ENCODE assay signal across 8 mouse cellular contexts in the genomic region with DNA sequence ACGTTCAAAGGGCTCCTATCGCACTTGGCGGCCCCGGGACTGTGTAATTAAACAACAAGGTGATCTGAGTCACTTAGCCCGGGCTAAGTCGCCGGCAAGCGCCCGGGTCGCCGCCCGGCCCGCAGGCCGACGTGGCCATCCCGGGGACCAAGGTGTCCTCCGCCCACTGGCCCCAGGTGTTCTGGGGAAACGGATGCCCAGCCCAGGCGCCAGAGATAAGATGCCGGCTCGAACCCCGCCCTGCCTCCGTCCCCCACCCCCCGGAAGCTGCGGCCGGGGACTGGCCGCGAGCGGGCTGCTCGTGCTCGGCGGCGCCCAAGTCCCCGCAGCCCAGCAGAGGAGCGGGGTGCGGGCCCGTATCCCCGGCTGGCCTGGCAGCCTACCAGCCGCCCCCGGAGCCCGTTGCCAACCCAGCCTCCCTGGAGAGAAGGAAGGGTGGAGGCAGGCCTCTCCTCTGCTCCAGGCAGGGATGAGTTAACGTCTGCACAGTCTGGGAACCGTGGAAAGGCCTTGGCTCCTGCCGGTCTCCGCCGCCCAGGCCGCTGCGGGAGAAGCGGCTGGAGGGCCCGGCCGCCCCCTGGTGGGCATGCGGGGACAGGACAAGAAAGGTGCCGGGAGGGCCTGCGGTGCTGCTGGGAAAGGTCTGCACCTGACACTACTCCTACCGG. TPM values are rescaled to one million over a fixed set of nuclear protein-coding genes. Genes with fewer than 3 reads are reported as not detected.
A peak's percentile ranks its signal among the peaks of the same experiment; 100 is the strongest.
DNase-seq lines count a peak whose midpoint lies in the region; ATAC-seq lines count a peak whose summit lies in the region.

No protein-coding gene starts in this region.

- H3K4me2 ChIP-seq in hindbrain, embryonic 16.5 days (ENCODE audit: low read length) = peak overlapping the region; percentile 83

- H3K36me3 ChIP-seq in hindbrain, embryonic 16.5 days (ENCODE audit: control insufficient read depth, insufficient read depth, low read length) = no peaks in the 10 kb centered on the region
- no peaks in the 10 kb centered on the region for H3K36me3 ChIP-seq in megakaryocyte, embryonic 14.5 days (replicated peaks; ENCODE audit: low read length)

- DNase-seq in cerebellum, postnatal 36 days = peak; percentile 84 to 89
- peak; percentile 83 for DNase-seq in gastrocnemius, adult 18-20 months (ENCODE audit: low spot score)
- peak; percentile 52 to 76 for DNase-seq in left cerebral cortex, adult 9 months (ENCODE audit: low spot score in 2 of 2)
- peak; percentile 88 for DNase-seq in right cerebral cortex, postnatal 10 days (ENCODE audit: low spot score in 2 of 2)
- DNase-seq in urinary bladder, postnatal 4 days (ENCODE audit: low spot score in 2 of 2) = peak; percentile 82 to 84

- no peaks in the 10 kb centered on the region for H3K27me3 ChIP-seq in hindbrain, embryonic 16.5 days (replicated peaks; ENCODE audit: control insufficient read depth, insufficient read depth, low read length)
- H3K27me3 ChIP-seq in megakaryocyte, embryonic 14.5 days (replicated peaks) = peaks cover 90% of the 10 kb centered on the region

- H3K4me3 ChIP-seq in hindbrain, embryonic 16.5 days (ENCODE audit: low read length) = peak overlapping the region; percentile 81
- H3K4me3 ChIP-seq in megakaryocyte, embryonic 14.5 days (replicated peaks) = peak overlapping the region; percentile 92

- WGBS in hindbrain, embryonic 16.5 days = under 1% methylated on average over 52 of the region's 55 CpGs

- H3K27ac ChIP-seq in hindbrain, embryonic 16.5 days (ENCODE audit: low read depth, low read length) = peak overlapping the region; percentile 90

- ATAC-seq in activated CD4-positive, CD25-positive, alpha-beta regulatory T cell, adult 4 months = peak; percentile 79
- ATAC-seq in hindbrain, embryonic 16.5 days = peak; percentile 96

- peak overlapping the region; percentile 93 for H3K9ac ChIP-seq in hindbrain, embryonic 16.5 days (ENCODE audit: low read depth, low read length)

- H3K9me3 ChIP-seq in hindbrain, embryonic 16.5 days (ENCODE audit: control insufficient read depth, low read length) = no peaks in the 10 kb centered on the region
- no peaks in the 10 kb centered on the region for H3K9me3 ChIP-seq in megakaryocyte, embryonic 14.5 days

- no peaks in the 10 kb centered on the region for H3K4me1 ChIP-seq in hindbrain, embryonic 16.5 days (ENCODE audit: control insufficient read depth, insufficient read depth, low read depth, low read length)
- peaks cover 14% of the 10 kb centered on the region for H3K4me1 ChIP-seq in megakaryocyte, embryonic 14.5 days

RNA-seq across cellular contexts. Expression of gene 9230112D13Rik, which starts 26.5 kb away (rescaled TPM):
- not detected for polyA plus RNA-seq in activated CD4-positive, CD25-positive, alpha-beta regulatory T cell, adult 4 months (2017; shearing (Covaris generic))
- not detected for total RNA-seq in gastrocnemius, adult 18-20 months (2021)
- not detected in 2 replicates for polyA plus RNA-seq in hindbrain, embryonic 16.5 days (2015; fragmentation: Nextera tagmentation; extraction: Ambion mirVana)
- polyA plus RNA-seq in megakaryocyte, embryonic 14.5 days (2012; ENCODE audit: insufficient read depth, low replicate concordance) = not detected in 2 replicates

RNA-seq across cellular contexts. Expression of gene Ldb3, which starts 39.3 kb away (rescaled TPM):
- polyA plus RNA-seq in activated CD4-positive, CD25-positive, alpha-beta regulatory T cell, adult 4 months (2017; shearing (Covaris generic)) = not detected
- total RNA-seq in gastrocnemius, adult 18-20 months (2021) = 1,000 to 10,000 TPM; 2,008 to 2,153 TPM
- polyA plus RNA-seq in hindbrain, embryonic 16.5 days (2015; fragmentation: Nextera tagmentation; extraction: Ambion mirVana) = 1.2 and 5.6 TPM in 2 replicates
- not detected in 2 replicates for polyA plus RNA-seq in megakaryocyte, embryonic 14.5 days (2012; ENCODE audit: insufficient read depth, low replicate concordance)

RNA-seq across cellular contexts. Expression of gene Bmpr1a, which starts 46.0 kb away (rescaled TPM):
- under 1 TPM; 0.38 to 0.40 TPM for polyA plus RNA-seq in activated CD4-positive, CD25-positive, alpha-beta regulatory T cell, adult 4 months (2017; shearing (Covaris generic))
- total RNA-seq in gastrocnemius, adult 18-20 months (2021) = 10 to 100 TPM; 46.3 to 47.4 TPM
- 11.1 and 19.0 TPM in 2 replicates for polyA plus RNA-seq in hindbrain, embryonic 16.5 days (2015; fragmentation: Nextera tagmentation; extraction: Ambion mirVana)
- polyA plus RNA-seq in megakaryocyte, embryonic 14.5 days (2012; ENCODE audit: insufficient read depth, low replicate concordance) = 0.36 TPM in 1 of 2 replicates, not detected in the other

RNA-seq across cellular contexts. Expression of gene Opn4, which starts 50.8 kb away (rescaled TPM):
- not detected for polyA plus RNA-seq in activated CD4-positive, CD25-positive, alpha-beta regulatory T cell, adult 4 months (2017; shearing (Covaris generic))
- total RNA-seq in gastrocnemius, adult 18-20 months (2021) = not detected
- polyA plus RNA-seq in hindbrain, embryonic 16.5 days (2015; fragmentation: Nextera tagmentation; extraction: Ambion mirVana) = 0.27 TPM in 1 of 2 replicates, not detected in the other
- polyA plus RNA-seq in megakaryocyte, embryonic 14.5 days (2012; ENCODE audit: insufficient read depth, low replicate concordance) = not detected in 2 replicates

Comparison
In these comparisons a context has a peak if more than half of its experiments do, and no peak if none do; other contexts are left out.
1. Peak in every context shown above with its lines: DNase-seq, ATAC-seq, H3K4me3 ChIP-seq and H3K27ac ChIP-seq.